Mouse (Mus musculus): ENCODE measurements around the gene Hcn2. TPM values are rescaled to one million over a fixed set of nuclear protein-coding genes. Genes with fewer than 3 reads are reported as not detected.

The Hcn2 gene
- polyA plus RNA-seq, 2 experiments from 2014 or later, result not detected

- no peak for ATAC-seq
Measured at GRCm38 (mm10) chr10:79709307-79709706, 7.1 kb upstream of the Hcn2 start.

GRCm38 (mm10) chr10:79712029-79712428 is 4.4 kb upstream of the Hcn2 start:
- ATAC-seq, result no peak

- ATAC-seq, result peak; percentile 54
Measured at GRCm38 (mm10) chr10:79712499-79713126, 3.8 kb upstream of the Hcn2 start.

- no peak for ATAC-seq
Measured at GRCm38 (mm10) chr10:79713163-79713562, 3.3 kb upstream of the Hcn2 start.

GRCm38 (mm10) chr10:79714996-79715395 is 1.4 kb upstream of the Hcn2 start:
- no peak for ATAC-seq

- ATAC-seq, result peak; percentile 32
Measured at GRCm38 (mm10) chr10:79716988-79717355, 538 bp downstream of the Hcn2 start.

GRCm38 (mm10) chr10:79717640-79718357 is 1.4 kb downstream of the Hcn2 start:
- ATAC-seq, result no peak

GRCm38 (mm10) chr10:79721089-79721488 is 4.7 kb downstream of the Hcn2 start:
- no peak for ATAC-seq

- no peak for ATAC-seq
Measured at GRCm38 (mm10) chr10:79723047-79723446, 6.6 kb downstream of the Hcn2 start.

GRCm38 (mm10) chr10:79723692-79724091 is 7.3 kb downstream of the Hcn2 start:
- no peak for ATAC-seq

- ATAC-seq, result no peak
Measured at GRCm38 (mm10) chr10:79726090-79726489, 9.7 kb downstream of the Hcn2 start.

- no peak for ATAC-seq
Measured at GRCm38 (mm10) chr10:79728323-79729249, 12.2 kb downstream of the Hcn2 start.

- ATAC-seq, result no peak
Measured at GRCm38 (mm10) chr10:79729357-79729965, 13.0 kb downstream of the Hcn2 start.

- no peak for ATAC-seq
Measured at GRCm38 (mm10) chr10:79732500-79732899, 16.1 kb downstream of the Hcn2 start.

GRCm38 (mm10) chr10:79733847-79734246 is 17.4 kb downstream of the Hcn2 start:
- ATAC-seq, result no peak

GRCm38 (mm10) chr10:79735361-79735760 is 18.9 kb downstream of the Hcn2 start:
- ATAC-seq, result no peak

GRCm38 (mm10) chr10:79736706-79737105 is 20.3 kb downstream of the Hcn2 start:
- no peak for ATAC-seq

- ATAC-seq, result no peak
Measured at GRCm38 (mm10) chr10:79738259-79738658, 21.8 kb downstream of the Hcn2 start.

- no peak for ATAC-seq
Measured at GRCm38 (mm10) chr10:79739234-79739633, 22.8 kb downstream of the Hcn2 start.

GRCm38 (mm10) chr10:79740863-79741262 is 24.4 kb downstream of the Hcn2 start:
- ATAC-seq, result no peak

GRCm38 (mm10) chr10:79743161-79743560 is 26.7 kb downstream of the Hcn2 start:
- no peak for ATAC-seq

GRCm38 (mm10) chr10:79743650-79744365 is 27.4 kb downstream of the Hcn2 start:
- ATAC-seq, result no peak
